15 mouse cellular contexts compared by ENCODE assay signal in genomic region chr1:63005013-63005646, GRCm38 (mm10).
DNase-seq lines count a peak whose midpoint lies in the region; ATAC-seq and TF ChIP-seq lines count a peak whose summit lies in the region.
"Had no signal": no experiment of that assay in that cellular context is flagged by ENCODE, and none has a peak within 500 bp of the region (broad histone marks: within the 10 kb centered on the region; RNA-seq: fewer than 3 reads in every experiment).

No protein-coding gene starts in this region.

- H3K4me1 ChIP-seq in lung, embryonic 14.5 days (ENCODE audit: insufficient read depth) = 0 out of 2 replicates have a peak, but pooled peaks cover 3% of the 10 kb centered on the region
- no peaks in the 10 kb centered on the region for H3K4me1 ChIP-seq in stomach, embryonic 16.5 days (ENCODE audit: control insufficient read depth, insufficient read depth, low read length)
- H3K4me1 ChIP-seq: embryonic facial prominence, embryonic 13.5 days; midbrain, embryonic 15.5 days had no signal

- WGBS in lung, embryonic 14.5 days = 30% methylated on average over 12 of the region's 12 CpGs
- 45% methylated on average over 12 of the region's 12 CpGs for WGBS in stomach, embryonic 16.5 days

- ATAC-seq in lung, embryonic 14.5 days (ENCODE audit: insufficient read depth) = peak; percentile 87
- peak; percentile 95 for ATAC-seq in stomach, embryonic 16.5 days (ENCODE audit: insufficient read depth, low FRiP score)
- ATAC-seq: midbrain, embryonic 15.5 days had no signal

- H3K9me3 ChIP-seq in lung, embryonic 14.5 days (ENCODE audit: low read depth, low read length) = no peaks in the 10 kb centered on the region
- H3K9me3 ChIP-seq in stomach, embryonic 16.5 days (replicated peaks; ENCODE audit: control insufficient read depth, low read length) = no peaks in the 10 kb centered on the region
- H3K9me3 ChIP-seq: embryonic facial prominence, embryonic 13.5 days; midbrain, embryonic 15.5 days had no signal

- no peak overlapping the region for H3K9ac ChIP-seq in lung, embryonic 14.5 days
- H3K9ac ChIP-seq in stomach, embryonic 16.5 days (ENCODE audit: low read length) = no peak overlapping the region
- H3K9ac ChIP-seq: embryonic facial prominence, embryonic 13.5 days; midbrain, embryonic 15.5 days had no signal

- intact Hi-C loops in left cerebral cortex, postnatal 4 days (cut with DNase I) = no loop called here
- intact Hi-C loops in gastrocnemius, postnatal 14 days (cut with DNase I; ENCODE audit: low total_unique reads) = no loop called here

- peak; percentile 67 for DNase-seq in lung, embryonic 14.5 days
- DNase-seq in lung, postnatal 4 days = no peak
- DNase-seq in kidney, adult 11 months = peak; percentile 40
- peak; percentile 56 for DNase-seq in kidney, postnatal 14 days
- no peak for DNase-seq in thymus, postnatal 4 days
- no peak for DNase-seq in left cerebral cortex, postnatal 4 days
- no peak for DNase-seq in gastrocnemius, postnatal 14 days
- DNase-seq: adrenal gland, postnatal 36 days; cerebellum, postnatal 36 days; heart, adult 2 months; heart, postnatal 14 days had no signal

- H3K4me3 ChIP-seq in lung, embryonic 14.5 days (ENCODE audit: low read depth, low read length) = no peak overlapping the region
- H3K4me3 ChIP-seq in stomach, embryonic 16.5 days (replicated peaks; ENCODE audit: low read length) = no peak overlapping the region
- H3K4me3 ChIP-seq: embryonic facial prominence, embryonic 13.5 days; heart, adult 2 months; midbrain, embryonic 15.5 days had no signal

- no peaks in the 10 kb centered on the region for H3K27me3 ChIP-seq in lung, embryonic 14.5 days (ENCODE audit: insufficient read depth, low read length)
- no peaks in the 10 kb centered on the region for H3K27me3 ChIP-seq in stomach, embryonic 16.5 days (ENCODE audit: control insufficient read depth, insufficient read depth, low read length)
- H3K27me3 ChIP-seq: embryonic facial prominence, embryonic 13.5 days; midbrain, embryonic 15.5 days had no signal

- H3K36me3 ChIP-seq in lung, embryonic 14.5 days (ENCODE audit: insufficient read depth) = no peaks in the 10 kb centered on the region
- no peaks in the 10 kb centered on the region for H3K36me3 ChIP-seq in stomach, embryonic 16.5 days (ENCODE audit: control insufficient read depth, insufficient read depth, low read length)
- H3K36me3 ChIP-seq: embryonic facial prominence, embryonic 13.5 days; midbrain, embryonic 15.5 days had no signal

- peak overlapping the region; percentile 84 for H3K27ac ChIP-seq in lung, embryonic 14.5 days (ENCODE audit: low read depth)
- peak overlapping the region; percentile 39 for H3K27ac ChIP-seq in stomach, embryonic 16.5 days (ENCODE audit: low read length)
- H3K27ac ChIP-seq: embryonic facial prominence, embryonic 13.5 days; heart, adult 2 months; macrophage; midbrain, embryonic 15.5 days had no signal

- TF ChIP-seq CTCF in lung, embryonic 14.5 days (IDR thresholded peaks at IDR 0.05; ENCODE audit: low read depth) = no peak

- H3K4me2 ChIP-seq in lung, embryonic 14.5 days = 0 out of 2 replicates have a peak overlapping the region, but pooled peaks have one; percentile 29
- peak overlapping the region; percentile 28; the same call in 1 of the 2 replicates for H3K4me2 ChIP-seq in stomach, embryonic 16.5 days (ENCODE audit: low read depth, low read length)
- H3K4me2 ChIP-seq: embryonic facial prominence, embryonic 13.5 days; midbrain, embryonic 15.5 days had no signal

Comparison
In these comparisons a context has a peak if more than half of its experiments do, and no peak if none do; other contexts are left out.
1. DNase-seq: peak in lung, embryonic 14.5 days (single experiment), kidney, adult 11 months (single experiment) and kidney, postnatal 14 days (single experiment); none in lung, postnatal 4 days (0 of 2), thymus, postnatal 4 days (single experiment), left cerebral cortex, postnatal 4 days (single experiment) and gastrocnemius, postnatal 14 days (single experiment).